Mouse (Mus musculus): ENCODE results near the gene Nubp1. TPM values are rescaled to one million over a fixed set of nuclear protein-coding genes. Genes with fewer than 3 reads are reported as not detected.

Nubp1 gene
- total and polyA plus RNA-seq, 3 experiments, result 152 to 169 (median 162) TPM

- dilution Hi-C loops (cut with MboI; ENCODE audit: extremely low pct_ligation_motif_present, extremely low pct_unique_long_range_greater_than_20kb, low sequenced_read_pairs), result no loop called here
- Histone ChIP-seq H3K9me3 (replicated peaks; ENCODE audit: low read length) (no peaks in the 10 kb centered on the region), H3K27ac (ENCODE audit: insufficient read depth, low read depth) (no peak overlapping the region), H3K36me3 (replicated peaks in 1 of 2; ENCODE audit: control insufficient read depth in 1 of 2, insufficient read depth in 1 of 2, low read length in 1 of 2) (no peaks in the 10 kb centered on the region), H3K79me2 (replicated peaks; ENCODE audit: control insufficient read depth, extremely low read depth, insufficient read depth, poor library complexity, severe bottlenecking) (no peaks in the 10 kb centered on the region), H3K4me2 (ENCODE audit: insufficient read depth, low read depth, poor library complexity, severe bottlenecking) (peak overlapping the region; percentile 41; the same call in 1 of the 2 replicates), H3K4me3 (replicated peaks in 1 of 3; ENCODE audit: low read depth in 2 of 3, low read length in 2 of 3, poor library complexity in 1 of 3) (peak overlapping the region in 1 of 3 experiments; percentile 34), H3K9ac (ENCODE audit: insufficient read depth, low read depth) (no peak overlapping the region), H3K4me1 (ENCODE audit: control insufficient read depth in 1 of 2, insufficient read depth in 2 of 2) (peaks cover 0 to 14% of the 10 kb centered on the region in 2 experiments; a peak in 2 of 4 replicates), H3K27me3 (replicated peaks) (peaks cover 23% of the 10 kb centered on the region)
- in situ Hi-C loops (cut with MboI; ENCODE audit: low pct_ligation_motif_present, low pct_unique_long_range_greater_than_20kb, low sequenced_read_pairs), result loop anchor here (25.0 kb wide), 1 partner anchor 297 kb away; no protein-coding TSS in a partner anchor
- DNase-seq (ENCODE audit: extremely low read depth), result peak; percentile 27
- TF ChIP-seq BHLHE40 (IDR thresholded peaks at IDR 0.05; ENCODE audit: low read depth, low read length) (peak; percentile 48; the same call in 1 of the 2 replicates), NELFE (IDR thresholded peaks at IDR 0.05; ENCODE audit: low read depth, low read length) (peak; percentile 36; the same call in 1 of the 2 replicates), HCFC1 (IDR thresholded peaks at IDR 0.05; ENCODE audit: low read depth, low read length) (peak; percentile 26), USF1 (IDR thresholded peaks at IDR 0.05; ENCODE audit: low read depth, low read length) (peak; percentile 71), ELF1 (IDR thresholded peaks at IDR 0.05; ENCODE audit: low read depth, low read length) (peak; percentile 83), POLR2A (IDR thresholded peaks at IDR 0.05; ENCODE audit: low read depth, low read length) (peak; percentile 63), TCF12 (IDR thresholded peaks at IDR 0.05; ENCODE audit: low read depth, low read length) (peak; percentile 48; the same call in 1 of the 2 replicates), IRF4 (IDR thresholded peaks at IDR 0.05; ENCODE audit: low read depth, low read length) (0 out of 2 replicates have a peak, but pooled peaks have one; percentile 39), TBP (conservative IDR thresholded peaks at IDR 0.05; ENCODE audit: low read depth, low read length) (0 out of 2 replicates have a peak, but pooled peaks have one; percentile 30), ZKSCAN1 (IDR thresholded peaks at IDR 0.05; ENCODE audit: borderline replicate concordance, low read depth, low read length) (no peak), PAX5 (IDR thresholded peaks at IDR 0.05; ENCODE audit: low read length) (no peak), CHD1 (IDR thresholded peaks at IDR 0.05; ENCODE audit: low read depth, low read length) (no peak), GABPA (IDR thresholded peaks at IDR 0.05; ENCODE audit: insufficient replicate concordance, low read depth, low read length) (no peak), RAD21 (IDR thresholded peaks at IDR 0.05; ENCODE audit: low read depth, low read length) (no peak)
Measured at GRCm38 (mm10) chr16:10384060-10384497, 27.7 kb upstream of the Nubp1 start.

GRCm38 (mm10) chr16:10384544-10384943 lies 27.2 kb upstream of the Nubp1 start:
- Histone ChIP-seq H3K4me1 (ENCODE audit: control insufficient read depth in 1 of 2, insufficient read depth in 2 of 2) (peaks cover 0 to 14% of the 10 kb centered on the region in 2 experiments; a peak in 2 of 4 replicates), H3K27me3 (replicated peaks) (peaks cover 19% of the 10 kb centered on the region), H3K9ac (ENCODE audit: insufficient read depth, low read depth) (no peak overlapping the region), H3K9me3 (replicated peaks; ENCODE audit: low read length) (no peaks in the 10 kb centered on the region), H3K4me2 (ENCODE audit: insufficient read depth, low read depth, poor library complexity, severe bottlenecking) (peak overlapping the region; percentile 41; the same call in 1 of the 2 replicates), H3K36me3 (replicated peaks in 1 of 2; ENCODE audit: control insufficient read depth in 1 of 2, insufficient read depth in 1 of 2, low read length in 1 of 2) (no peaks in the 10 kb centered on the region), H3K4me3 (replicated peaks in 1 of 3; ENCODE audit: low read depth in 2 of 3, low read length in 2 of 3, poor library complexity in 1 of 3) (no peak overlapping the region), H3K79me2 (replicated peaks; ENCODE audit: control insufficient read depth, extremely low read depth, insufficient read depth, poor library complexity, severe bottlenecking) (no peaks in the 10 kb centered on the region), H3K27ac (ENCODE audit: insufficient read depth, low read depth) (no peak overlapping the region)
- no peak for DNase-seq (ENCODE audit: extremely low read depth)
- TF ChIP-seq ELF1 (IDR thresholded peaks at IDR 0.05; ENCODE audit: low read depth, low read length) (no peak; the same call in 1 of the 2 replicates), PAX5 (IDR thresholded peaks at IDR 0.05; ENCODE audit: low read length) (no peak), POLR2AphosphoS2 (IDR thresholded peaks at IDR 0.05; ENCODE audit: low read depth, low read length) (no peak), BHLHE40 (IDR thresholded peaks at IDR 0.05; ENCODE audit: low read depth, low read length) (0 out of 2 replicates have a peak, but pooled peaks have one; percentile 0), ZC3H11A (IDR thresholded peaks at IDR 0.05; ENCODE audit: low read depth, low read length) (no peak), MXI1 (IDR thresholded peaks at IDR 0.05; ENCODE audit: low read depth, low read length) (no peak), RCOR1 (conservative IDR thresholded peaks at IDR 0.05; ENCODE audit: low read depth, low read length) (no peak), USF2 (conservative IDR thresholded peaks at IDR 0.05; ENCODE audit: low read depth, low read length) (no peak), GABPA (IDR thresholded peaks at IDR 0.05; ENCODE audit: insufficient replicate concordance, low read depth, low read length) (no peak)
- in situ Hi-C loops (cut with MboI; ENCODE audit: low pct_ligation_motif_present, low pct_unique_long_range_greater_than_20kb, low sequenced_read_pairs) (loop anchor here (25.0 kb wide), 1 partner anchor 297 kb away; no protein-coding TSS in a partner anchor), dilution Hi-C loops (cut with MboI; ENCODE audit: extremely low pct_ligation_motif_present, extremely low pct_unique_long_range_greater_than_20kb, low sequenced_read_pairs) (no loop called here)
